Mouse (Mus musculus) frontal cortex, postnatal 10 days (tissue): Measurements from ENCODE around the gene Zfyve28.

Experiments used
- DNase-seq, 2 experiments: peaks; one replicate each; pipeline ENCODE4 v3.0.0; 2022; ENCODE audit warnings: low spot score in 2 of 2, mixed read lengths in 1 of 2

The Zfyve28 gene

GRCm38 (mm10) chr5:34183156-34183880, 104.9 kb downstream of the Zfyve28 start:
- peak; percentile 12 to 32 for DNase-seq

GRCm38 (mm10) chr5:34182486-34182885, 105.8 kb downstream of the Zfyve28 start:
- DNase-seq: peak; percentile 5 to 6

- DNase-seq: no peak
Observed at GRCm38 (mm10) chr5:34177821-34178220, 110.4 kb downstream of the Zfyve28 start.

- no peak for DNase-seq
Observed at GRCm38 (mm10) chr5:34177091-34177490, 111.2 kb downstream of the Zfyve28 start.

GRCm38 (mm10) chr5:34176691-34177090, 111.6 kb downstream of the Zfyve28 start:
- peak in 1 of 2 experiments; percentile 6 for DNase-seq

GRCm38 (mm10) chr5:34175403-34175694, 112.9 kb downstream of the Zfyve28 start:
- DNase-seq: no peak

- DNase-seq: peak in 1 of 2 experiments; percentile 5
Observed at GRCm38 (mm10) chr5:34174550-34175402, 113.5 kb downstream of the Zfyve28 start.

- peak in 1 of 2 experiments; percentile 5 for DNase-seq
Observed at GRCm38 (mm10) chr5:34174021-34174420, 114.2 kb downstream of the Zfyve28 start.

GRCm38 (mm10) chr5:34170726-34171125, 117.5 kb downstream of the Zfyve28 start:
- DNase-seq: peak in 1 of 2 experiments; percentile 16

- DNase-seq: no peak
Observed at GRCm38 (mm10) chr5:34169954-34170353, 118.3 kb downstream of the Zfyve28 start.

GRCm38 (mm10) chr5:34168950-34169891, 119.0 kb downstream of the Zfyve28 start, which contains the start of the genes Poln and Haus3:
Poln (minus strand) TSS chr5:34169448.
Haus3 (minus strand) TSS chr5:34169527.
- peak; percentile 97 to 98 for DNase-seq

GRCm38 (mm10) chr5:34167857-34168256, 120.4 kb downstream of the Zfyve28 start:
- no peak for DNase-seq

- no peak for DNase-seq
Observed at GRCm38 (mm10) chr5:34165793-34166192, 122.5 kb downstream of the Zfyve28 start.

GRCm38 (mm10) chr5:34148476-34148875, 139.8 kb downstream of the Zfyve28 start:
- no peak for DNase-seq

- DNase-seq: no peak
Observed at GRCm38 (mm10) chr5:34147554-34147953, 140.7 kb downstream of the Zfyve28 start.
